Mouse (Mus musculus): ENCODE measurements around the gene Ropn1. TPM values are rescaled to one million over a fixed set of nuclear protein-coding genes. Genes with fewer than 3 reads are reported as not detected.

Ropn1 gene
- polyA plus RNA-seq, 1 experiment from 2014 or later: not detected

- no peaks in the 10 kb centered on the region for H3K9me3 ChIP-seq (replicated peaks)
- peak overlapping the region; percentile 43 for H3K4me3 ChIP-seq (replicated peaks)
- H3K4me2 ChIP-seq: peak overlapping the region; percentile 68
- peaks cover 8% of the 10 kb centered on the region; the same call in 1 of the 2 replicates for H3K27me3 ChIP-seq
- ATAC-seq (replicated peaks; ENCODE audit: low FRiP score): no peak
- 21% methylated on average over 5 of the region's 5 CpGs for WGBS
- H3K4me1 ChIP-seq: peaks cover 7% of the 10 kb centered on the region; the same call in 1 of the 2 replicates
- no peak overlapping the region for H3K9ac ChIP-seq
- no peaks in the 10 kb centered on the region for H3K36me3 ChIP-seq
- no peak overlapping the region for H3K27ac ChIP-seq
Observed at GRCm38 (mm10) chr16:34657983-34658382, 8.3 kb downstream of the Ropn1 start.

GRCm38 (mm10) chr16:34658388-34658787, 8.7 kb downstream of the Ropn1 start:
- H3K36me3 ChIP-seq: no peaks in the 10 kb centered on the region
- WGBS: 37% methylated on average over 11 of the region's 11 CpGs
- H3K9ac ChIP-seq: no peak overlapping the region
- ATAC-seq (replicated peaks; ENCODE audit: low FRiP score): no peak
- H3K27ac ChIP-seq: no peak overlapping the region
- peak overlapping the region; percentile 68 for H3K4me2 ChIP-seq
- no peaks in the 10 kb centered on the region for H3K9me3 ChIP-seq (replicated peaks)
- peaks cover 7% of the 10 kb centered on the region; the same call in 1 of the 2 replicates for H3K4me1 ChIP-seq
- peaks cover 8% of the 10 kb centered on the region; the same call in 1 of the 2 replicates for H3K27me3 ChIP-seq
- H3K4me3 ChIP-seq (replicated peaks): peak overlapping the region; percentile 43

GRCm38 (mm10) chr16:34664553-34664952, 14.8 kb downstream of the Ropn1 start:
- peaks cover 35% of the 10 kb centered on the region for H3K27me3 ChIP-seq
- H3K36me3 ChIP-seq: no peaks in the 10 kb centered on the region
- peaks cover 4% of the 10 kb centered on the region for H3K4me1 ChIP-seq
- H3K4me3 ChIP-seq (replicated peaks): no peak overlapping the region
- no peaks in the 10 kb centered on the region for H3K9me3 ChIP-seq (replicated peaks)
- H3K27ac ChIP-seq: no peak overlapping the region
- no peak overlapping the region for H3K9ac ChIP-seq
- no peak overlapping the region for H3K4me2 ChIP-seq
- WGBS: 86% methylated on average over 3 of the region's 3 CpGs
- no peak for ATAC-seq (replicated peaks; ENCODE audit: low FRiP score)

- Histone ChIP-seq H3K4me3 (replicated peaks) (peak overlapping the region; percentile 17; the same call in 1 of the 2 replicates), H3K9me3 (replicated peaks) (no peaks in the 10 kb centered on the region), H3K4me1 (peaks cover 4% of the 10 kb centered on the region), H3K4me2 (peak overlapping the region; percentile 48), H3K27me3 (peaks cover 30% of the 10 kb centered on the region), H3K9ac (no peak overlapping the region), H3K27ac (no peak overlapping the region), H3K36me3 (no peaks in the 10 kb centered on the region)
- ATAC-seq (replicated peaks; ENCODE audit: low FRiP score): peak; percentile 85
- 9% methylated on average over 20 of the region's 20 CpGs for WGBS
Observed at GRCm38 (mm10) chr16:34667031-34667726, 17.5 kb downstream of the Ropn1 start.

- H3K9me3 ChIP-seq (replicated peaks): no peaks in the 10 kb centered on the region
- WGBS: 78% methylated on average over 9 of the region's 9 CpGs
- no peak for ATAC-seq (replicated peaks; ENCODE audit: low FRiP score)
- H3K27me3 ChIP-seq: peaks cover 30% of the 10 kb centered on the region
- H3K36me3 ChIP-seq: no peaks in the 10 kb centered on the region
- no peak overlapping the region for H3K4me2 ChIP-seq
- H3K4me3 ChIP-seq (replicated peaks): no peak overlapping the region
- H3K4me1 ChIP-seq: peaks cover 4% of the 10 kb centered on the region
- no peak overlapping the region for H3K9ac ChIP-seq
- no peak overlapping the region for H3K27ac ChIP-seq
Observed at GRCm38 (mm10) chr16:34668341-34668740, 18.6 kb downstream of the Ropn1 start.

GRCm38 (mm10) chr16:34671966-34672365, 22.2 kb downstream of the Ropn1 start:
- Histone ChIP-seq H3K27me3 (peaks cover 16% of the 10 kb centered on the region; the same call in 1 of the 2 replicates), H3K4me1 (peaks cover 4% of the 10 kb centered on the region), H3K27ac (no peak overlapping the region), H3K9ac (no peak overlapping the region), H3K36me3 (no peaks in the 10 kb centered on the region), H3K4me2 (no peak overlapping the region), H3K9me3 (replicated peaks) (no peaks in the 10 kb centered on the region), H3K4me3 (replicated peaks) (no peak overlapping the region)
- no peak for ATAC-seq (replicated peaks; ENCODE audit: low FRiP score)
- 81% methylated on average over 7 of the region's 7 CpGs for WGBS

- Histone ChIP-seq H3K4me2 (no peak overlapping the region), H3K9me3 (replicated peaks) (no peaks in the 10 kb centered on the region), H3K27ac (no peak overlapping the region), H3K36me3 (no peaks in the 10 kb centered on the region), H3K4me1 (no peaks in the 10 kb centered on the region), H3K4me3 (replicated peaks) (no peak overlapping the region), H3K9ac (no peak overlapping the region), H3K27me3 (peaks cover 14% of the 10 kb centered on the region; the same call in 1 of the 2 replicates)
- no peak for ATAC-seq (replicated peaks; ENCODE audit: low FRiP score)
- WGBS: 68% methylated on average over 3 of the region's 3 CpGs
Observed at GRCm38 (mm10) chr16:34672822-34673221, 23.1 kb downstream of the Ropn1 start.

GRCm38 (mm10) chr16:34674365-34674764, 24.6 kb downstream of the Ropn1 start:
- ATAC-seq (replicated peaks; ENCODE audit: low FRiP score): no peak
- WGBS: 80% methylated on average over 6 of the region's 6 CpGs
- no peak overlapping the region for H3K4me3 ChIP-seq (replicated peaks)

GRCm38 (mm10) chr16:34681823-34682222, 32.1 kb downstream of the Ropn1 start:
- Histone ChIP-seq H3K27ac (no peak overlapping the region), H3K27me3 (no peaks in the 10 kb centered on the region), H3K9me3 (replicated peaks) (no peaks in the 10 kb centered on the region), H3K4me3 (replicated peaks) (no peak overlapping the region), H3K9ac (no peak overlapping the region), H3K4me1 (no peaks in the 10 kb centered on the region), H3K4me2 (no peak overlapping the region), H3K36me3 (no peaks in the 10 kb centered on the region)
- no peak for ATAC-seq (replicated peaks; ENCODE audit: low FRiP score)

More at GRCm38 (mm10) chr16:34674365-34674764, 24.6 kb downstream of the Ropn1 start:
- H3K9me3 ChIP-seq (replicated peaks): no peaks in the 10 kb centered on the region
- H3K27ac ChIP-seq: no peak overlapping the region
- no peak overlapping the region for H3K9ac ChIP-seq
- no peaks in the 10 kb centered on the region for H3K36me3 ChIP-seq
- H3K27me3 ChIP-seq: no peaks in the 10 kb centered on the region
- no peak overlapping the region for H3K4me2 ChIP-seq
- H3K4me1 ChIP-seq: no peaks in the 10 kb centered on the region

GRCm38 (mm10) chr16:34689879-34690278, 40.2 kb downstream of the Ropn1 start:
- Histone ChIP-seq H3K9me3 (replicated peaks) (no peaks in the 10 kb centered on the region), H3K27ac (peak overlapping the region; percentile 89), H3K36me3 (no peaks in the 10 kb centered on the region), H3K4me2 (peak overlapping the region; percentile 86), H3K9ac (peak overlapping the region; percentile 69; the same call in 1 of the 2 replicates), H3K4me1 (peaks cover 7% of the 10 kb centered on the region), H3K4me3 (replicated peaks) (peak overlapping the region; percentile 71), H3K27me3 (no peaks in the 10 kb centered on the region)
- WGBS: 70% methylated on average over 3 of the region's 3 CpGs
- ATAC-seq (replicated peaks; ENCODE audit: low FRiP score): no peak

GRCm38 (mm10) chr16:34690334-34691144, 40.8 kb downstream of the Ropn1 start, which contains the start of gene Ccdc14:
Gene Ccdc14 (plus strand): TSS chr16:34690616.
- WGBS: under 1% methylated on average over 53 of the region's 53 CpGs
- H3K27me3 ChIP-seq: no peaks in the 10 kb centered on the region

GRCm38 (mm10) chr16:34691156-34691555, 41.4 kb downstream of the Ropn1 start:
- H3K9me3 ChIP-seq (replicated peaks): no peaks in the 10 kb centered on the region
- H3K4me3 ChIP-seq (replicated peaks): peak overlapping the region; percentile 71
- peak overlapping the region; percentile 89 for H3K27ac ChIP-seq
- 8% methylated on average over 11 of the region's 11 CpGs for WGBS
- H3K4me2 ChIP-seq: peak overlapping the region; percentile 86
- no peaks in the 10 kb centered on the region for H3K27me3 ChIP-seq
- no peak for ATAC-seq (replicated peaks; ENCODE audit: low FRiP score)
- peaks cover 1% of the 10 kb centered on the region; the same call in 1 of the 2 replicates for H3K36me3 ChIP-seq
- peak overlapping the region; percentile 69 for H3K9ac ChIP-seq
- peaks cover 7% of the 10 kb centered on the region for H3K4me1 ChIP-seq

More at GRCm38 (mm10) chr16:34690334-34691144, 40.8 kb downstream of the Ropn1 start, which contains the start of gene Ccdc14:
- no peaks in the 10 kb centered on the region for H3K9me3 ChIP-seq (replicated peaks)
- H3K36me3 ChIP-seq: no peaks in the 10 kb centered on the region
- peaks cover 7% of the 10 kb centered on the region for H3K4me1 ChIP-seq
- ATAC-seq (replicated peaks; ENCODE audit: low FRiP score): peak; percentile 95
- H3K9ac ChIP-seq: peak within 1 kb of the TSS; percentile 69
- peak within 1 kb of the TSS; percentile 71 for H3K4me3 ChIP-seq (replicated peaks)
- peak within 1 kb of the TSS; percentile 89 for H3K27ac ChIP-seq
- peak within 1 kb of the TSS; percentile 86 for H3K4me2 ChIP-seq

Measured in kidney, embryonic 15.5 days (tissue).